Mouse (Mus musculus) liver, embryonic 12.5 days (tissue): ENCODE results near the gene Olfr212. TPM values are rescaled to one million over a fixed set of nuclear protein-coding genes. Genes with fewer than 3 reads are reported as not detected.
"Not testable (repeated sequence)": the region's sequence is repeated elsewhere in the genome, so short reads cannot be mapped to it uniquely, and the experiment has no call there.

ENCODE experiments used
- ATAC-seq: fragments of 200-750 bp; cut with Nextera tagmentation; 2 replicates; pipeline ENCODE4 v1.8.0; 2017; ENCODE audit warnings: moderate number of reproducible peaks, mild to moderate bottlenecking, moderate library complexity
- H3K27ac ChIP-seq: fragments of 300-500 bp; sonication (generic); 2 replicates; pipeline ENCODE4 v1.5.1; 2016; ENCODE audit warnings: mild to moderate bottlenecking
- H3K27me3 ChIP-seq: fragments of 300-500 bp; sonication (generic); replicated peaks from 2 replicates; pipeline ENCODE4 v1.6.1; 2016; ENCODE audit warnings: mild to moderate bottlenecking, moderate library complexity
- H3K36me3 ChIP-seq: fragments of 300-500 bp; sonication (generic); 2 replicates; pipeline ENCODE4 v1.6.1; 2016; ENCODE audit warnings: mild to moderate bottlenecking, moderate library complexity
- H3K4me1 ChIP-seq: fragments of 300-500 bp; sonication (generic); 2 replicates; pipeline ENCODE4 v1.6.1; 2016
- H3K4me2 ChIP-seq: fragments of 300-500 bp; sonication (generic); 2 replicates; pipeline ENCODE4 v1.6.1; 2016; ENCODE audit warnings: mild to moderate bottlenecking, moderate library complexity
- H3K4me3 ChIP-seq: fragments of 300-500 bp; sonication (generic); 2 replicates; pipeline ENCODE4 v1.5.1; 2016; ENCODE audit warnings: mild to moderate bottlenecking, moderate library complexity
- H3K9ac ChIP-seq: fragments of 300-500 bp; sonication (generic); 2 replicates; pipeline ENCODE4 v1.6.1; 2016; ENCODE audit warnings: mild to moderate bottlenecking, moderate library complexity
- H3K9me3 ChIP-seq: fragments of 300-500 bp; sonication (generic); replicated peaks from 2 replicates; pipeline ENCODE4 v1.6.1; 2016; ENCODE audit warnings: mild to moderate bottlenecking, moderate library complexity
- WGBS: fragments of 180-500 bp; shearing (Covaris S2); methylation state at CpG from one replicate; pipeline ENCODE4 v1.1.7; 2016; ENCODE audit not compliant: insufficient replicate concordance; 5-methylcytosine and 5-hydroxymethylcytosine counted together
- polyA plus RNA-seq: library from polyadenylated mRNA; unstranded; fragments of >200 nt; fragmentation: Nextera tagmentation; extraction: Ambion mirVana; gene quantifications from 2 replicates; pipeline ENCODE4 v1.2.1, GENCODE M21; 2016

The Olfr212 gene
- polyA plus RNA-seq, 1 experiment from 2014 or later: not detected

DNA sequence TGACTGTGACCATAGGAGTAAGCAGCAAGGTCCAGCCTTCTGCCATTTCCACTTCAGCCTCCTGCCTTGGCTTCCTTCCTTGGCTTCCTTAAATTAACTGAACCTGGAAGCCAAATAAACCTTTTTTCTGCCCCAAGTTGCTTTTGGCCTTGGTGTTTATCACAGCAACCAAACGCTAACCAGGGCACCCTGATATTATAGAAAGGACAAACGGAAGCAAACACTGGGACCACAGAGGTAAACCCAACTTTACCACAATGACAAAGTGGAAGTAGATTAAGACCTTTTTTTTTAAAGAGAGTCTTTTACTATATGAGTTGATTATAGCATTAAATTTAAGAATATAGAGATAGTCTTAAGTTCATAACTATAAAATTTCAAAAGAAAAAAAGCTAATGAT lies 36.2 kb downstream of the Olfr212 start:
- Histone ChIP-seq H3K36me3 (no peaks in the 10 kb centered on the region), H3K4me1 (no peaks in the 10 kb centered on the region), H3K9me3 (no peaks in the 10 kb centered on the region), H3K27ac (no peak overlapping the region), H3K27me3 (no peaks in the 10 kb centered on the region), H3K4me2 (no peak overlapping the region), H3K4me3 (no peak overlapping the region), H3K9ac (no peak overlapping the region)
- 45% methylated on average over 2 of the region's 2 CpGs for WGBS
- ATAC-seq: no peak

DNA sequence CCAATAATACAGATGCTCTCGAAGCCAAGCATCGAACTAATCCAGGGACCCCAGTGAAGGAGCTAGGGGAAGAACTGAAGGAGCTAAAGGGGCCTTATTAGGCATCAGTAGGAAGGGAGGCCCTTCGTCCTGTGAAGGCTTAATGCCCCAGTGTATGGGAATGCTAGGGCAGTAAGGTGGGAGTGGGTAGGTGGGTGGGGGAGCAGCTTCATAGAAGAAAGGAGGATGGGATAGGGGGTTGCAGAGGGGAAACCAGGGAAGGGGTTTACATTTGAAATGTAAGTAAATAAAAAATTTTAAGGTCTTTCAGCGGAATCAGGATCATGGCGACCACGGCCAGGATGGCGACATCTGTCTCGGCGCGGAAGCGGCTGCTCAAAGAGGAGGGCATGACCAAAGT lies 44.5 kb downstream of the Olfr212 start, which contains the start of gene Gm5580:
Gene Gm5580, plus strand, starts transcription at position 301 of the 400 bp plus-strand sequence.
- H3K36me3 ChIP-seq, H3K4me3 ChIP-seq, H3K9me3 ChIP-seq, H3K27me3 ChIP-seq, H3K27ac ChIP-seq, H3K9ac ChIP-seq, ATAC-seq, H3K4me2 ChIP-seq, H3K4me1 ChIP-seq: not testable (repeated sequence)
- 81% methylated on average over 11 of the region's 11 CpGs for WGBS

- no peak within 1 kb of the TSS for H3K4me3 ChIP-seq
- H3K4me2 ChIP-seq: no peak within 1 kb of the TSS
- no peaks in the 10 kb centered on the region for H3K4me1 ChIP-seq
- H3K9me3 ChIP-seq: no peaks in the 10 kb centered on the region
- WGBS: 61% methylated on average over 1 of the region's 1 CpGs
- H3K36me3 ChIP-seq: no peaks in the 10 kb centered on the region
- H3K27me3 ChIP-seq: no peaks in the 10 kb centered on the region
- no peak within 1 kb of the TSS for H3K9ac ChIP-seq
- no peak within 1 kb of the TSS for H3K27ac ChIP-seq
- ATAC-seq: no peak
Measured at GRCm38 (mm10) chr6:116553935-116554334, 47.6 kb downstream of the Olfr212 start, which contains the start of gene Olfr214. Olfr214 (plus strand) TSS chr6:116554235.

DNA sequence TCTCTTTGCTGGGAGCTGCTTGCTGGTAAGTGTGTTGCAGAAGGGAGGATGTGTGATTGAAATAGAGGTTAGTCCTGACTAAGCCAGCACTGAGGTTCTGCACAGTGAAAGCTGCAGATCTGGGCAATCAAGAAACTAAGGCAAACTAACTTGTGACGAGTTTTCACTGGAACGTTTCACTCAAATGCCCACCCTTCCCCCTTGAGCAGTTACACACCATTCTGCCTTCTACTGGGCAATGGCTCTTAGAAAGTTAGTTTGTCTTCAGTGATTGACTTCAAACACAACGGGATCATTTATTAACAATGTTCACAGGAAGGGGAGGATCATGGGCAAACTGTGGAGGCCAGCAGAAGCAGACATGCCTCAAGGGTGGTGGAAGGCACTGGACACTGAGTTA lies 48.6 kb downstream of the Olfr212 start:
- no peaks in the 10 kb centered on the region for H3K4me1 ChIP-seq
- H3K9me3 ChIP-seq: no peaks in the 10 kb centered on the region
- H3K36me3 ChIP-seq: no peaks in the 10 kb centered on the region
- ATAC-seq: no peak
- WGBS: 41% methylated on average over 3 of the region's 3 CpGs
- no peak overlapping the region for H3K4me3 ChIP-seq
- H3K27me3 ChIP-seq: no peaks in the 10 kb centered on the region
- no peak overlapping the region for H3K9ac ChIP-seq
- H3K4me2 ChIP-seq: no peak overlapping the region
- no peak overlapping the region for H3K27ac ChIP-seq

Other genes with a start within 250 kb of the Olfr212 start
- 6.1 and 6.6 TPM in 2 replicates for gene Zfand4, start 242.3 kb upstream of the Olfr212 start, polyA plus RNA-seq
- gene March8, start 168.5 kb upstream of the Olfr212 start, polyA plus RNA-seq: 85.2 and 94.3 TPM in 2 replicates
- gene Alox5, start 45.3 kb upstream of the Olfr212 start, polyA plus RNA-seq: 3.9 and 4.0 TPM in 2 replicates
- not detected in 2 replicates for gene Olfr211, start 17.4 kb upstream of the Olfr212 start, polyA plus RNA-seq
- gene Olfr213, start 31.9 kb downstream of the Olfr212 start, polyA plus RNA-seq: not detected in 2 replicates
- gene Gm5580, start 44.6 kb downstream of the Olfr212 start, polyA plus RNA-seq: 0.26 and 0.37 TPM in 2 replicates
- gene Olfr214, start 47.7 kb downstream of the Olfr212 start, polyA plus RNA-seq: not detected in 2 replicates
- gene Olfr215, start 77.7 kb downstream of the Olfr212 start, polyA plus RNA-seq: not detected in 2 replicates
- 43.6 and 45.1 TPM in 2 replicates for gene Zfp422, start 122.5 kb downstream of the Olfr212 start, polyA plus RNA-seq
- 2.2 and 3.3 TPM in 2 replicates for gene Depp1, start 144.1 kb downstream of the Olfr212 start, polyA plus RNA-seq
- gene Rassf4, start 167.4 kb downstream of the Olfr212 start, polyA plus RNA-seq: 3.3 and 4.0 TPM in 2 replicates
- 0.01 and 0.02 TPM in 2 replicates for gene Tmem72, start 210.4 kb downstream of the Olfr212 start, polyA plus RNA-seq